Mouse (Mus musculus) MEL (cell line): ENCODE data around the gene Usp17la. TPM values are rescaled to one million over a fixed set of nuclear protein-coding genes. Genes with fewer than 3 reads are reported as not detected.

Experiments
- DNase-seq: peaks from one replicate; pipeline ENCODE4 v3.0.0; 2011; ENCODE audit warnings: low read depth, low spot score
- H3K27ac ChIP-seq: 2 replicates; pipeline ENCODE4 v1.5.1; 2012; ENCODE audit warnings: low read depth, mild to moderate bottlenecking, control low read depth, low read length, moderate library complexity; ENCODE audit not compliant: control insufficient read depth
- H3K27me3 ChIP-seq, 2 experiments: fragments of 150-350 bp in 1 of 2; sonication (generic) in 1 of 2; 2 replicates each; pipeline ENCODE4 v1.6.1; 2012; ENCODE audit warnings: low read length in 2 of 2, mild to moderate bottlenecking in 2 of 2, improper control_type of control experiment in 1 of 2, moderate library complexity in 1 of 2; ENCODE audit not compliant: insufficient read depth in 2 of 2, control insufficient read depth in 1 of 2
- H3K36me3 ChIP-seq, 2 experiments: 2 replicates each; pipeline ENCODE4 v1.6.1; 2012 to 2014; ENCODE audit warnings: low read length in 2 of 2, improper control_type of control experiment in 1 of 2, inconsistent platforms in 1 of 2, mild to moderate bottlenecking in 1 of 2; ENCODE audit not compliant: insufficient read depth in 2 of 2, control insufficient read depth in 1 of 2
- H3K4me1 ChIP-seq, 2 experiments: fragments of 150-350 bp in 1 of 2; sonication (generic) in 1 of 2; 2 replicates each; pipeline ENCODE4 v1.6.1; 2012; ENCODE audit warnings: low read length in 2 of 2, improper control_type of control experiment in 1 of 2, mild to moderate bottlenecking in 1 of 2; ENCODE audit not compliant: insufficient read depth in 2 of 2, control insufficient read depth in 1 of 2
- H3K4me3 ChIP-seq, 2 experiments: fragments of 150-350 bp in 1 of 2; sonication (generic) in 1 of 2; 2 replicates each; pipeline ENCODE4 v1.5.1; 2012; ENCODE audit warnings: low read depth in 2 of 2, low read length in 2 of 2, mild to moderate bottlenecking in 2 of 2, moderate library complexity in 2 of 2, control low read depth in 1 of 2, improper control_type of control experiment in 1 of 2; ENCODE audit not compliant: control insufficient read depth in 1 of 2, insufficient read depth in 1 of 2
- H3K79me2 ChIP-seq: 2 replicates; pipeline ENCODE4 v1.6.1; 2012; ENCODE audit warnings: mild to moderate bottlenecking, low read length, moderate library complexity; ENCODE audit not compliant: control insufficient read depth, poor library complexity, insufficient read depth
- H3K9ac ChIP-seq: 2 replicates; pipeline ENCODE4 v1.6.1; 2012; ENCODE audit warnings: low read depth, mild to moderate bottlenecking, control low read depth, low read length, moderate library complexity; ENCODE audit not compliant: control insufficient read depth, poor library complexity, severe bottlenecking
- H3K9me3 ChIP-seq: fragments of 150-350 bp; sonication (generic); replicated peaks from 2 replicates; pipeline ENCODE4 v1.6.1; 2012; ENCODE audit warnings: mild to moderate bottlenecking, low read length, improper control_type of control experiment, moderate library complexity; ENCODE audit not compliant: insufficient read depth
- BHLHE40 ChIP-seq: IDR thresholded peaks from 2 replicates; pipeline ENCODE4 v1.6.1; 2012; ENCODE audit warnings: low read depth, mild to moderate bottlenecking, inconsistent platforms, low read length, improper control_type of control experiment, borderline replicate concordance
- EP300 ChIP-seq, 2 experiments: IDR thresholded peaks; 2 replicates each; pipeline ENCODE4 v1.6.1; 2011; ENCODE audit warnings: improper control_type of control experiment in 2 of 2, low read length in 2 of 2, low read depth in 1 of 2, mild to moderate bottlenecking in 1 of 2
- ETS1 ChIP-seq: IDR thresholded peaks from 2 replicates; pipeline ENCODE4 v1.6.1; 2012; ENCODE audit warnings: low read depth, mild to moderate bottlenecking, inconsistent platforms, low read length, improper control_type of control experiment, moderate library complexity
- GATA1 ChIP-seq: IDR thresholded peaks from 2 replicates; pipeline ENCODE4 v1.6.1; 2011; ENCODE audit warnings: low read depth, low read length, improper control_type of control experiment
- HCFC1 ChIP-seq: IDR thresholded peaks from 2 replicates; pipeline ENCODE4 v1.6.1; 2012; ENCODE audit warnings: low read depth, mild to moderate bottlenecking, inconsistent platforms, low read length, improper control_type of control experiment, moderate library complexity
- JUND ChIP-seq: IDR thresholded peaks from 2 replicates; pipeline ENCODE4 v1.6.1; 2011; ENCODE audit warnings: low read depth, mild to moderate bottlenecking, improper control_type of control experiment, low read length
- MAX ChIP-seq: IDR thresholded peaks from 2 replicates; pipeline ENCODE4 v1.6.1; 2011; ENCODE audit warnings: low read length, improper control_type of control experiment
- MAZ ChIP-seq: IDR thresholded peaks from 2 replicates; pipeline ENCODE4 v1.6.1; 2012; ENCODE audit warnings: low read depth, mild to moderate bottlenecking, inconsistent platforms, low read length, improper control_type of control experiment
- MEF2A ChIP-seq: IDR thresholded peaks from 2 replicates; pipeline ENCODE4 v1.6.1; 2014; ENCODE audit warnings: low read depth, mild to moderate bottlenecking, inconsistent platforms, low read length, improper control_type of control experiment; ENCODE audit not compliant: poor library complexity, insufficient replicate concordance, severe bottlenecking; ENCODE audit errors: extremely low read depth
- MYB ChIP-seq: IDR thresholded peaks from 2 replicates; pipeline ENCODE4 v1.6.1; 2011; ENCODE audit warnings: mild to moderate bottlenecking, low read depth, low read length, improper control_type of control experiment
- MYC ChIP-seq: IDR thresholded peaks from 2 replicates; pipeline ENCODE4 v1.6.1; 2011; ENCODE audit warnings: low read depth, mild to moderate bottlenecking, low read length, improper control_type of control experiment, moderate library complexity
- NRF1 ChIP-seq: IDR thresholded peaks from 2 replicates; pipeline ENCODE4 v1.6.1; 2014; ENCODE audit warnings: low read depth, mild to moderate bottlenecking, inconsistent platforms, low read length, improper control_type of control experiment, moderate library complexity; ENCODE audit not compliant: poor library complexity, insufficient read depth, severe bottlenecking
- POLR2AphosphoS5 ChIP-seq: IDR thresholded peaks from 2 replicates; pipeline ENCODE4 v1.6.1; 2012; ENCODE audit warnings: low read depth, borderline replicate concordance, mild to moderate bottlenecking, inconsistent platforms, low read length, moderate library complexity, mixed read lengths
- RAD21 ChIP-seq: IDR thresholded peaks from 2 replicates; pipeline ENCODE4 v1.6.1; 2011; ENCODE audit warnings: mild to moderate bottlenecking, low read depth, low read length, improper control_type of control experiment
- SIN3A ChIP-seq: IDR thresholded peaks from 2 replicates; pipeline ENCODE4 v1.6.1; 2012; ENCODE audit warnings: low read length, improper control_type of control experiment, inconsistent platforms
- SMC3 ChIP-seq: IDR thresholded peaks from 2 replicates; pipeline ENCODE4 v1.6.1; 2011; ENCODE audit warnings: low read depth, low read length, improper control_type of control experiment
- TBP ChIP-seq: IDR thresholded peaks from 2 replicates; pipeline ENCODE4 v1.8.0; 2011; ENCODE audit warnings: low read depth, low read length, improper control_type of control experiment
- UBTF ChIP-seq: IDR thresholded peaks from 2 replicates; pipeline ENCODE4 v1.6.1; 2012; ENCODE audit warnings: low read depth, mild to moderate bottlenecking, inconsistent platforms, low read length, improper control_type of control experiment, moderate library complexity, borderline replicate concordance; ENCODE audit not compliant: insufficient read depth
- USF2 ChIP-seq, 2 experiments: IDR thresholded peaks; 2 replicates each; pipeline ENCODE4 v1.6.1; 2011 to 2012; ENCODE audit warnings: improper control_type of control experiment in 2 of 2, low read length in 2 of 2, borderline replicate concordance in 1 of 2, inconsistent platforms in 1 of 2, low read depth in 1 of 2, mild to moderate bottlenecking in 1 of 2; ENCODE audit not compliant: insufficient read depth in 1 of 2
- ZKSCAN1 ChIP-seq: IDR thresholded peaks from 2 replicates; pipeline ENCODE4 v1.6.1; 2012; ENCODE audit warnings: low read depth, mild to moderate bottlenecking, inconsistent platforms, low read length, improper control_type of control experiment, moderate library complexity
- ZNF384 ChIP-seq: IDR thresholded peaks from 2 replicates; pipeline ENCODE4 v1.6.1; 2012; ENCODE audit warnings: low read depth, mild to moderate bottlenecking, inconsistent platforms, low read length, improper control_type of control experiment
- polyA plus RNA-seq, 2 experiments: library from polyadenylated mRNA; stranded (reverse) in 1 of 2; unstranded in 1 of 2; fragments of >175 nt in 1 of 2; fragments of >200 nt in 1 of 2; gene quantifications; 2 replicates each; pipeline versions ENCODE4 v1.2.1 to v1.2.4; 2012; ENCODE audit warnings: low replicate concordance in 2 of 2, low read depth in 1 of 2; ENCODE audit not compliant: insufficient read length in 2 of 2, insufficient read depth in 1 of 2, missing spikeins in 1 of 2
- total RNA-seq: library from RNA; depleted of rRNA; stranded (reverse); fragments of 300-350 nt; gene quantifications from 2 replicates; pipeline ENCODE4 v1.2.3, GENCODE M21; 2012; rRNA removed

Gene Usp17la
- total and polyA plus RNA-seq, 3 experiments, result not detected

DNA sequence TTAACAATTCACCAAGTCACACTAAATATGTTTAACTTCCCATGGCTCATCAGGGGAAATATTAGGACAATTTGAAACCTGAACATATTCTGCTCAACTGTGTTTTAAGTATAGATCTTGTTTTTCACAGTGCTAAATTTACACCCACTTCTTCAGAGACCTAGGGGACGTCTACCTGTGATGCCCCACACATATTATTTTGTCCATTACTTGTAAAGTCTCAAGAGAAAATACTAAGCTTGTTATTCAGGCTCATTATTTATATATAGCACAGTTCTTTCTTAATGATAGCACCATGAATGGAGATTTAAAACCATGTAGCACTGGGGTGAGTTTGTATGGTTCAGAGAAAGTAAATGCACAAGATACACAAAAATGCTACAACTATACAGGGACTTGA is 20.9 kb downstream of the Usp17la start, which contains the start of gene Olfr665:
TSS of gene Olfr665 (plus strand) at position 301 of the 400 bp plus-strand sequence.
- Histone ChIP-seq H3K4me3 (no peak within 1 kb of the TSS), H3K4me1 (no peaks in the 10 kb centered on the region), H3K36me3 (no peaks in the 10 kb centered on the region), H3K27me3 (no peaks in the 10 kb centered on the region), H3K9ac (no peak within 1 kb of the TSS), H3K79me2 (no peaks in the 10 kb centered on the region), H3K9me3 (no peaks in the 10 kb centered on the region), H3K27ac (no peak within 1 kb of the TSS)
- no peak for TF ChIP-seq JUND
- TF ChIP-seq UBTF, result no peak
- no peak for TF ChIP-seq HCFC1
- TF ChIP-seq RAD21, result no peak
- TF ChIP-seq POLR2AphosphoS5, result no peak
- no peak for TF ChIP-seq SMC3
- TF ChIP-seq NRF1, result no peak
- no peak for TF ChIP-seq ZNF384
- no peak for TF ChIP-seq USF2 (IDR thresholded peaks at IDR 0.05; ENCODE audit: borderline replicate concordance in 1 of 2, insufficient read depth in 1 of 2, low read depth in 1 of 2, low read length in 2 of 2)
- TF ChIP-seq GATA1, result no peak
- TF ChIP-seq BHLHE40, result no peak
- TF ChIP-seq MAX, result no peak
- TF ChIP-seq MAZ, result no peak
- no peak for TF ChIP-seq EP300 (IDR thresholded peaks at IDR 0.05; ENCODE audit: low read depth in 1 of 2, low read length in 2 of 2)
- TF ChIP-seq ETS1, result no peak
- no peak for DNase-seq

- no peaks in the 10 kb centered on the region for H3K79me2 ChIP-seq
- DNase-seq, result no peak
- H3K4me1 ChIP-seq, result no peaks in the 10 kb centered on the region
- H3K9me3 ChIP-seq, result no peaks in the 10 kb centered on the region
- H3K27me3 ChIP-seq, result no peaks in the 10 kb centered on the region
- no peaks in the 10 kb centered on the region for H3K36me3 ChIP-seq
- no peak within 1 kb of the TSS for H3K4me3 ChIP-seq
- H3K9ac ChIP-seq, result no peak within 1 kb of the TSS
- TF ChIP-seq RAD21 (no peak), TBP (no peak), MEF2A (no peak), MYB (no peak), MYC (no peak), SMC3 (no peak), SIN3A (no peak), UBTF (no peak), NRF1 (no peak), ZKSCAN1 (no peak)
- no peak within 1 kb of the TSS for H3K27ac ChIP-seq
Measured at GRCm38 (mm10) chr7:104895852-104896251, 39.0 kb downstream of the Usp17la start, which contains the start of gene Olfr666. Olfr666 (minus strand) TSS chr7:104895952.

Other genes starting within 250 kb of the Usp17la start
- not detected in 2 replicates for gene Olfr656, start 243.1 kb upstream of the Usp17la start, total RNA-seq
- not detected for gene Olfr656, start 243.1 kb upstream of the Usp17la start, polyA plus RNA-seq
- not detected in 2 replicates for gene Olfr657, start 232.2 kb upstream of the Usp17la start, total RNA-seq
- gene Olfr657, start 232.2 kb upstream of the Usp17la start, polyA plus RNA-seq, result not detected
- gene Olfr658, start 209.7 kb upstream of the Usp17la start, total RNA-seq, result not detected in 2 replicates
- gene Olfr658, start 209.7 kb upstream of the Usp17la start, polyA plus RNA-seq, result not detected
- not detected in 2 replicates for gene Olfr659, start 190.3 kb upstream of the Usp17la start, total RNA-seq
- gene Olfr659, start 190.3 kb upstream of the Usp17la start, polyA plus RNA-seq, result not detected
- not detected in 2 replicates for gene Olfr661, start 170.5 kb upstream of the Usp17la start, total RNA-seq
- gene Olfr661, start 170.5 kb upstream of the Usp17la start, polyA plus RNA-seq, result not detected
- gene Usp17le, start 79.5 kb upstream of the Usp17la start, total RNA-seq, result not detected in 2 replicates
- gene Usp17le, start 79.5 kb upstream of the Usp17la start, polyA plus RNA-seq, result not detected
- not detected in 2 replicates for gene Usp17lb, start 14.4 kb upstream of the Usp17la start, total RNA-seq
- not detected for gene Usp17lb, start 14.4 kb upstream of the Usp17la start, polyA plus RNA-seq
- not detected in 2 replicates for gene Olfr665, start 21.0 kb downstream of the Usp17la start, total RNA-seq
- not detected for gene Olfr665, start 21.0 kb downstream of the Usp17la start, polyA plus RNA-seq
- not detected in 2 replicates for gene Olfr666, start 38.9 kb downstream of the Usp17la start, total RNA-seq
- gene Olfr666, start 38.9 kb downstream of the Usp17la start, polyA plus RNA-seq, result not detected
- gene Olfr667, start 64.5 kb downstream of the Usp17la start, total RNA-seq, result not detected in 2 replicates
- not detected for gene Olfr667, start 64.5 kb downstream of the Usp17la start, polyA plus RNA-seq
- not detected in 2 replicates for gene Olfr668, start 71.0 kb downstream of the Usp17la start, total RNA-seq
- gene Olfr668, start 71.0 kb downstream of the Usp17la start, polyA plus RNA-seq, result not detected
- gene Olfr669, start 77.2 kb downstream of the Usp17la start, total RNA-seq, result not detected in 2 replicates
- gene Olfr669, start 77.2 kb downstream of the Usp17la start, polyA plus RNA-seq, result not detected
- not detected in 2 replicates for gene Olfr670, start 105.6 kb downstream of the Usp17la start, total RNA-seq
- not detected for gene Olfr670, start 105.6 kb downstream of the Usp17la start, polyA plus RNA-seq
- not detected in 2 replicates for gene Olfr671, start 122.1 kb downstream of the Usp17la start, total RNA-seq
- not detected for gene Olfr671, start 122.1 kb downstream of the Usp17la start, polyA plus RNA-seq
- not detected in 2 replicates for gene Olfr672, start 145.0 kb downstream of the Usp17la start, total RNA-seq
- not detected for gene Olfr672, start 145.0 kb downstream of the Usp17la start, polyA plus RNA-seq
- not detected in 2 replicates for gene Olfr675, start 171.5 kb downstream of the Usp17la start, total RNA-seq
- gene Olfr675, start 171.5 kb downstream of the Usp17la start, polyA plus RNA-seq, result not detected
- not detected in 2 replicates for gene Olfr676, start 175.7 kb downstream of the Usp17la start, total RNA-seq
- not detected for gene Olfr676, start 175.7 kb downstream of the Usp17la start, polyA plus RNA-seq
- not detected in 2 replicates for gene Olfr677, start 194.4 kb downstream of the Usp17la start, total RNA-seq
- gene Olfr677, start 194.4 kb downstream of the Usp17la start, polyA plus RNA-seq, result not detected
- gene Olfr678, start 207.5 kb downstream of the Usp17la start, total RNA-seq, result not detected in 2 replicates
- gene Olfr678, start 207.5 kb downstream of the Usp17la start, polyA plus RNA-seq, result not detected
- not detected in 2 replicates for gene Olfr679, start 224.2 kb downstream of the Usp17la start, total RNA-seq
- not detected for gene Olfr679, start 224.2 kb downstream of the Usp17la start, polyA plus RNA-seq
- gene Olfr680-ps1, start 235.8 kb downstream of the Usp17la start, total RNA-seq, result not detected in 2 replicates
- gene Olfr680-ps1, start 235.8 kb downstream of the Usp17la start, polyA plus RNA-seq, result not detected